Mouse (Mus musculus) E14TG2a.4 (cell line): ENCODE measurements at regions not wholly inside any gene's neighbourhood (a gene's known extent, or its start where the extent isn't known, plus 50 kb on each side); places are given as distances from the start of the nearest gene placed in this dataset.
A peak's percentile ranks its signal among the peaks of the same experiment; 100 is the strongest.

Source experiments
- H3K27me3 ChIP-seq: 2 replicates; pipeline ENCODE4 v1.6.1; 2014; ENCODE audit warnings: low read length, control low read depth; ENCODE audit not compliant: insufficient read depth
- H3K36me3 ChIP-seq: 2 replicates; pipeline ENCODE4 v1.6.1; 2014; ENCODE audit warnings: low read length, control low read depth; ENCODE audit not compliant: insufficient read depth
- H3K4me1 ChIP-seq: replicated peaks from 2 replicates; pipeline ENCODE4 v1.6.1; 2014; ENCODE audit warnings: low read depth, low read length, control low read depth
- H3K4me3 ChIP-seq: replicated peaks from 2 replicates; pipeline ENCODE4 v1.5.1; 2014; ENCODE audit warnings: mild to moderate bottlenecking, low read length
- H3K9me3 ChIP-seq: 2 replicates; pipeline ENCODE4 v1.6.1; 2014; ENCODE audit warnings: low read length, control low read depth
- CTCF ChIP-seq: conservative IDR thresholded peaks from 2 replicates; pipeline ENCODE4 v1.5.1; 2014; ENCODE audit warnings: low read length
- NANOG ChIP-seq: IDR thresholded peaks from 2 replicates; pipeline ENCODE4 v1.6.1; 2014; ENCODE audit warnings: borderline replicate concordance, low read length, mixed read lengths
- POU5F1 ChIP-seq: IDR thresholded peaks from 2 replicates; pipeline ENCODE4 v1.6.1; 2014; ENCODE audit warnings: low read length, borderline replicate concordance

GRCm38 (mm10) chr17:88116321-88116720, 51.2 kb upstream of the Fbxo11 start:
- TF ChIP-seq NANOG (no peak), CTCF (no peak), POU5F1 (no peak)
- no peaks in the 10 kb centered on the region for H3K27me3 ChIP-seq

GRCm38 (mm10) chr17:88118714-88119113, 53.6 kb upstream of the Fbxo11 start:
- TF ChIP-seq CTCF (no peak), NANOG (no peak)
- H3K27me3 ChIP-seq, result no peaks in the 10 kb centered on the region
- no peak overlapping the region for H3K4me3 ChIP-seq
- no peaks in the 10 kb centered on the region for H3K9me3 ChIP-seq
- peaks cover 20% of the 10 kb centered on the region for H3K4me1 ChIP-seq
- no peaks in the 10 kb centered on the region for H3K36me3 ChIP-seq

More at GRCm38 (mm10) chr17:88116321-88116720, 51.2 kb upstream of the Fbxo11 start:
- Histone ChIP-seq H3K4me1 (peaks cover 25% of the 10 kb centered on the region), H3K4me3 (no peak overlapping the region), H3K9me3 (no peaks in the 10 kb centered on the region), H3K36me3 (no peaks in the 10 kb centered on the region)

- peaks cover 8% of the 10 kb centered on the region for H3K4me1 ChIP-seq
- no peaks in the 10 kb centered on the region for H3K27me3 ChIP-seq
- H3K36me3 ChIP-seq, result no peaks in the 10 kb centered on the region
- TF ChIP-seq POU5F1 (no peak), NANOG (no peak), CTCF (no peak)
- H3K4me3 ChIP-seq, result no peak overlapping the region
- H3K9me3 ChIP-seq, result no peaks in the 10 kb centered on the region
Measured at GRCm38 (mm10) chr17:88123711-88124110, 58.6 kb upstream of the Fbxo11 start.

GRCm38 (mm10) chr17:88127126-88127525, 62.0 kb upstream of the Fbxo11 start:
- Histone ChIP-seq H3K27me3 (peaks cover 2% of the 10 kb centered on the region), H3K4me1 (peaks cover 8% of the 10 kb centered on the region), H3K36me3 (no peaks in the 10 kb centered on the region), H3K9me3 (no peaks in the 10 kb centered on the region), H3K4me3 (no peak overlapping the region)
- TF ChIP-seq POU5F1 (no peak), NANOG (no peak), CTCF (no peak)

- no peaks in the 10 kb centered on the region for H3K9me3 ChIP-seq
- TF ChIP-seq POU5F1, result no peak
- TF ChIP-seq NANOG, result no peak
- no peak for TF ChIP-seq CTCF
Measured at GRCm38 (mm10) chr17:88131297-88131696, 66.2 kb upstream of the Fbxo11 start.

GRCm38 (mm10) chr17:88131980-88132379, 66.9 kb upstream of the Fbxo11 start:
- no peak overlapping the region for H3K4me3 ChIP-seq
- TF ChIP-seq POU5F1 (no peak), CTCF (no peak), NANOG (no peak)
- H3K36me3 ChIP-seq, result no peaks in the 10 kb centered on the region
- H3K27me3 ChIP-seq, result peaks cover 7% of the 10 kb centered on the region
- H3K4me1 ChIP-seq, result no peaks in the 10 kb centered on the region
- H3K9me3 ChIP-seq, result no peaks in the 10 kb centered on the region

More at GRCm38 (mm10) chr17:88131297-88131696, 66.2 kb upstream of the Fbxo11 start:
- Histone ChIP-seq H3K4me1 (no peaks in the 10 kb centered on the region), H3K4me3 (no peak overlapping the region), H3K36me3 (no peaks in the 10 kb centered on the region), H3K27me3 (peaks cover 5% of the 10 kb centered on the region)

GRCm38 (mm10) chr17:88132601-88133346, 67.7 kb upstream of the Fbxo11 start:
- Histone ChIP-seq H3K4me1 (no peaks in the 10 kb centered on the region), H3K36me3 (no peaks in the 10 kb centered on the region), H3K27me3 (peaks cover 11% of the 10 kb centered on the region), H3K9me3 (no peaks in the 10 kb centered on the region), H3K4me3 (no peak overlapping the region)
- no peak for TF ChIP-seq POU5F1
- TF ChIP-seq CTCF, result no peak
- TF ChIP-seq NANOG, result no peak

- no peak overlapping the region for H3K4me3 ChIP-seq
- H3K9me3 ChIP-seq, result no peaks in the 10 kb centered on the region
- TF ChIP-seq POU5F1, result no peak
- no peak for TF ChIP-seq NANOG
- TF ChIP-seq CTCF, result no peak
- peaks cover 11% of the 10 kb centered on the region for H3K27me3 ChIP-seq
- H3K4me1 ChIP-seq, result no peaks in the 10 kb centered on the region
- H3K36me3 ChIP-seq, result no peaks in the 10 kb centered on the region
Measured at GRCm38 (mm10) chr17:88134546-88134945, 69.5 kb upstream of the Fbxo11 start.

- H3K4me3 ChIP-seq, result peak overlapping the region; percentile 39
- no peaks in the 10 kb centered on the region for H3K36me3 ChIP-seq
- no peaks in the 10 kb centered on the region for H3K9me3 ChIP-seq
- H3K27me3 ChIP-seq, result peaks cover 15% of the 10 kb centered on the region
- H3K4me1 ChIP-seq, result peaks cover 17% of the 10 kb centered on the region
- TF ChIP-seq CTCF (no peak), POU5F1 (no peak)
Measured at GRCm38 (mm10) chr17:88141538-88141937, 76.4 kb upstream of the Fbxo11 start.
